Mouse (Mus musculus) mesoderm, embryonic 11.5 days (tissue): ENCODE results near the gene Cd80.

ENCODE experiments used
- DNase-seq: peaks from one replicate; pipeline ENCODE4 v3.0.0-alpha.2; 2012; ENCODE audit warnings: low read depth, low spot score

Gene Cd80

GRCm38 (mm10) chr16:38522129-38523084 is 67.0 kb downstream of the Cd80 start, which contains the start of gene Timmdc1:
Gene Timmdc1 (minus strand): TSS chr16:38522663.
- peak; percentile 97 for DNase-seq

GRCm38 (mm10) chr16:38526264-38526663 is 70.9 kb downstream of the Cd80 start:
- no peak for DNase-seq

GRCm38 (mm10) chr16:38536544-38537146 is 81.3 kb downstream of the Cd80 start:
- peak; percentile 60 for DNase-seq

GRCm38 (mm10) chr16:38538716-38539380 is 83.5 kb downstream of the Cd80 start:
- no peak for DNase-seq
